Mouse (Mus musculus) lung, postnatal 10 days (tissue): ENCODE results near the gene Oxld1.

Experiments used
- DNase-seq: peaks from one replicate; pipeline ENCODE4 v3.0.0; 2021

Gene Oxld1

DNA sequence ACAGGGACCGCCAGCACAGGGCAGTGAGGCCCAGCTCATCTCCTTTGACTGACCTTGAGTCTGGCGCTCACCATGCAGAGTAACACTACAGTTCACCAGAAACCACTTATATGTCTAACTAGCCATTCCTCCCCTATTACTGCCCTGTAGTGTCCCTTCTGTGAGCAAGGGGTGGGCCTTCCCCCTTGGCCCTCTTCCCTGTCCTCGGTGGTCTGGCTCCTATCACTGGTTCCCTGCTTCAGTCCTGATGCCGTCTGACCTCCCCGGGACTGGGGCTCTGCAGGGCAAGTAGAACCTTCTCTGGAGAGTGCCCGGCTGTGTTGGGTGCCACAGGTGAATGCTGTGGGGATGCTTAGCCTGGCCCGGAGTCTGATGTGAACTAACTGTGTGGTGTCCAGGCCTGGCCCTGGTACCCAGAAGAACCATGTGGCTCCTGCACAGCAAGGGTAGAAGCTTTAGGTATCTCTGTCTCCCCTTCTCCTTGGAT lies 25.6 kb upstream of the Oxld1 start:
- no peak for DNase-seq

- no peak for DNase-seq
Measured at GRCm38 (mm10) chr11:120472052-120472451, 14.2 kb upstream of the Oxld1 start.

DNA sequence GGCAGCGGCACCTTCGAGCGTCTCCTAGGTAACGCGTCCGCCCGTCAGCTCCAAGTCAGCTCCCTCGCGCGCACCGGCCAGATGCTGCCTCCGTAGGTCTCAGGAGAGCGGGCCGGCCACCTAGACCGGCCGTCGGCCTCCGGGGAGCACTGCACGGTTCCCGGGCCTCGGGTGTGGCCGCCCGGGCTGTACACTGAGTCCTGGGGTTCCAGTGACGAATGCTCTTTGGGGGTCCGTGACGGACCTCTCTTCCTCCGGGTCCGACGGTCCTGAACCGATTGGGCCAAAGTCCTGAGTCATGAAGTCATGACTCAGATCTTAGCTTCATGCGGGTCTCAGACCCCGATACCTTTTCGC lies 9.8 kb upstream of the Oxld1 start:
- DNase-seq = no peak

DNA sequence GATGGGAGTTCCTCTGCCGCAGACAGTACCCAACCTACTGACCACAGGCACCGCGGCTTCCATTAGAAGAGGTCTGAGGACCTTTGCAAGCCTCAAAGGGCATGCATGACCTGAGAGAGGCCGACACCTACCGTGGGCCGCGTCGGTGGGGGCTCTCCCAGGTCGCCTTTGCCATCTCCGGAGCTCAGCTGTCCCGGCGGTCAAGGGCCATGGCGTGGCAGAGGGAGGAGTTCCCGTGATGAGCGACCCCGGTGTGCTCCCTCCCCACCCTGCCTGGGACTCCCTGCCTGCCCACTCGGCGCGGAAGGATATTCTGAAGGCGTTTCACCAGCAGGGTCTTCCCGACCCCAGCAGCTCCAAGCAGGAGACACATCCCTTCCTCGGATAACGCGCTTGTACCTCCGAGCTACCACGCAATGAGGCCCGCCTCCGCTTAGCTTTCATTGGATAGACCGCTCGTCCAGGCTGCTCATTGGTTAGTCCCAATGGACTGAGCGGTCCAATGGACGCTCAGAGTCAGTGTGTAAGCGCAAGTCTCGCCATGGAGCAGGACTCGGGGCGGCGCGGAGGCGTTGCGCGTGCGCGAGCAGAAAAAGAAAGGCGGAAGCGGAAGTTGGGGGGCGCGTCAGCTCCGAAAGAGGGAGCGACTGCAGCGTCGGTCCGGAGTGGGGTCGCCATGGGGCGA lies 9.3 kb upstream of the Oxld1 start, which contains the start of gene Arl16:
Gene Arl16 (minus strand): TSS at position 557 of the 685 bp plus-strand sequence.
- peak; percentile 98 for DNase-seq

- DNase-seq = no peak
Measured at GRCm38 (mm10) chr11:120465521-120465920, 7.7 kb upstream of the Oxld1 start.

- DNase-seq = no peak
Measured at GRCm38 (mm10) chr11:120464365-120464764, 6.5 kb upstream of the Oxld1 start.

- no peak for DNase-seq
Measured at GRCm38 (mm10) chr11:120463536-120463935, 5.7 kb upstream of the Oxld1 start.

GRCm38 (mm10) chr11:120458847-120459597 lies 1.2 kb upstream of the Oxld1 start:
- DNase-seq = no peak

DNA sequence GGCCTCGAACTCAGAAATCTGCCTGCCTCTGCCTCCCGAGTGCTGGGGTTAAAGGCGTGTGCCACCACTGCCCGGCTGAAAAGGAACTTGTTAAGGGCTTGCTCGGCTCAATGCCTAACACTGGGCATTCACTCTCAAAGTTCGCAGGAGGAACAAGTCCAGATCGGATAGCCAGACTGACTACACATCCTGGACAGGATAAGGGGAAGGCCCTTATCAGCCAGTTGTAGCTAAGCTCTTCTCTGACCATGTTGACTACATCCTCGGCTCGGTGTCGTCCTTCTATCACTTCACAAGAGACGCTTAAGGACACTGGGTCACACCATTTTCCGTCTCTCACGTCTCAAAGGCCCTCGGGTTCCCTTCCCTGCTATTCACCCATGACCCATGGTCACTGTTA lies 498 bp downstream of the Oxld1 start:
- no peak for DNase-seq

DNA sequence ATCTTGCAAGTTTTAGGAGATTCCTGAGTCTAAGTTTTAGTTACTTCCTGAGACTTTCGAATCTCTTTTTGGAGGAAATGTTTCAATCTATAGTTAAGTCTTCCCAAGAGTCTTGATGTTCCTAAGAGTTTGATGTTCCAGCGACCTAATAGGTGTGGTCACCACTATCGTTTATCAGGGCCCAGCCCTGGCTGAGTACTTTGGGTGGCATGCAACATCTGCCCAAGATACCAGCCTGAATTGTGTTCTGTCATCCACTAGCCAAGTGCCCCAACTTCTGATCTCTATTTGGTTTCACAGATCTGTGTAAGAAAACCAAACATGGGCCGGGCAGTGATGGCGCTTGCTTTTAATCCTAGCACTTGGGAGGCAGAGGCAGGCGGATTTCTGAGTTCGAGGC lies 2.5 kb downstream of the Oxld1 start:
- no peak for DNase-seq

DNA sequence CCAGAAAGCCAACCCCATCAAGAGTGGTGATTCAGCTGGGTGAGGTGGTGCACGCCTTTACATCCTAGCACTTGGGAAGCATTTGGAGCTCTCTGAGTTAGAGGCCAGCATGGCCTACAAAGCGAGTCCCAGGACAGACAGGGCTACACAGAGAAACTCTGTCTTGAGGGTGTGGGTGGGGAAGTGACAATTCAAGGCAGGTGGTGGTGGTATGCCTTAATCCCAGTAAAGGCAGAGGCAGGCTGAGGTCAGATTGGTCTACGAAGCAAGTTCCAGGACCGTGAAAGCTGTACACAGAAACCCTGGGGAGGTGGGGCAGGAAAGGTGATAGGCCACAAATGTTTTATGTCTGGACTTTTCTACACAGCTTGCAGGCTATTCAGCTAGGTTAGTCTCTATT lies 2.9 kb downstream of the Oxld1 start:
- no peak for DNase-seq

GRCm38 (mm10) chr11:120453306-120453705 lies 4.6 kb downstream of the Oxld1 start, which contains the start of gene Pde6g:
TSS of gene Pde6g (minus strand) at chr11:120453500.
- no peak for DNase-seq

GRCm38 (mm10) chr11:120452246-120452645 lies 5.6 kb downstream of the Oxld1 start:
- DNase-seq = no peak

DNA sequence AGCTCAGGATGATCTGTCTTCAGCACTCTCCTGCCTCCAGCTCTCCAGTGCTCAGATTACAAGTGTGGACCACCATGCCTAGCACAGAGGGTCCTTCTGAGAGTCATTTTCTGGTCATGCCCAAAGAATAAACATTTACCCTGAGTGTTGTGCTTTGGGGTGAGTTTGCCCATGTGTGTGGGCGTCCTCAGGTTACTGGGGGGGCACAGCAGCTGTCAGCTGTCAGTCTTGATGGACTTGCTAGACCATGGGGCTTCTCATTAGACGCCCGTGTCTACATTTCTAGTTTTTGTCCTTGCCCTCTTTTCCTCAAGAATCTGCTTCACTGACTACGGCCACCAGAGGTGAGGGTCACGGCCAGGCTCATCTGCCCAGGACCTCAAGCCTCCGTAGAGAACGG lies 10.7 kb downstream of the Oxld1 start:
- DNase-seq = no peak

DNA sequence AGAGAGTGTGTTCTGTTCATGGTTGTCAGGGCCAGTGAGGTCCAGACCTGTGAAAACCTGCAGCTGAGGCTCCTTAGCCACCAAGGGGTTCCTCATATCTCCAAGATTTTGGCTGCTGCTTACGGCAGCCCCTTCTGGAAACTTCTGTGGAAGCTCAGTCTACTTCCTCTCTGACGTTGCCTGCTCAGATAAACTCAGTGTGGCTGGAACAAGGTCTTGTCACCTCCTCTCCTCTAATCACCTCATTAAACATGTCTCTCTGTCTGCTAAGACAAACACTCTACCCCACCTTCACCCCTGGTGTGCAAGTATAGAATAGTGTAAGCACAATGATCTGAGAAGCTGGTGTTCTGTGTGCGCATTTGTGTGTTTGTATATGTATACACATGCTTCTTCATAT lies 12.4 kb downstream of the Oxld1 start:
- DNase-seq = no peak

DNA sequence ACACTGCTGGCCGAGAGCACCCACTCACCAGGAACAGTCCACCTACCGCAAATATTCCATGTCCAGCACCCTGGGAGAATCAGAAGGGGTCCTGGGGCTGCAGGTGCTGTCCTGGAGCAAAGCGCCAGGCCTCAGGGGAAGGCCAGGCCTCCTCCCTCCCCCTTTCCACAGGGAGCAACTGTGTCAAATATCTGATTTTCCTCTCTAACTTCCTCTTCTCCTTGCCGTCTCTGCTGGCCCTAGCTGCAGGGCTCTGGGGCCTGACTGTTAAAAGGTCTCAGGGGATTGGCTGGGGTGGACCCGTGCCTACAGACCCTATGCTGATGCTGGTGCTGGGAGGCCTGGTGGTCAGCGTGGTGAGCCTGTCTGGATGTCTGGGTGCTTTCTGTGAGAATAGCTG lies 13.8 kb downstream of the Oxld1 start:
- DNase-seq = no peak

GRCm38 (mm10) chr11:120442765-120443280 lies 15.0 kb downstream of the Oxld1 start:
- DNase-seq = no peak

DNA sequence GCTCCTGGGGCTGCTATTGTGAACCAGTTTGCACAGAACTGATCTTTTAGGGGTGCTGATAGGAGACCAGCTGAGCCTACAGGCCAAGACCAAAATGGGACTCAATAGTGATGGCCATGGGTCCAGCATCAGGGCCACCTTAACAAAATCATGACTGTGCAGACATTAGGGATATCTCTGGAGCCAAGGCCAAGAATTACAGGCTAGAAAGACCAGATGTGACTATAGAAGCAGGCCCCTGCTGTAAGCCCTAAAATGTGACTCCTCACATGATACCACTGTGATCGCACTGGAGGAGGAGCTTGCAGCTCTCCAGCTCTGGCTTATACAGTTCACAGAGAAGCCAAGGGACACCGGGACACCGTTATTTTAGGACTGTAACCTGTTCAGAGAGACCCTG lies 15.5 kb downstream of the Oxld1 start, which contains the start of gene Tspan10:
Gene Tspan10 (plus strand): TSS at position 301 of the 400 bp plus-strand sequence.
- DNase-seq = no peak

GRCm38 (mm10) chr11:120437857-120438385 lies 19.9 kb downstream of the Oxld1 start:
- DNase-seq = no peak

GRCm38 (mm10) chr11:120437152-120437856 lies 20.6 kb downstream of the Oxld1 start, which contains the start of gene Nploc4:
TSS of gene Nploc4 (minus strand) at chr11:120437708.
- peak; percentile 94 for DNase-seq

DNA sequence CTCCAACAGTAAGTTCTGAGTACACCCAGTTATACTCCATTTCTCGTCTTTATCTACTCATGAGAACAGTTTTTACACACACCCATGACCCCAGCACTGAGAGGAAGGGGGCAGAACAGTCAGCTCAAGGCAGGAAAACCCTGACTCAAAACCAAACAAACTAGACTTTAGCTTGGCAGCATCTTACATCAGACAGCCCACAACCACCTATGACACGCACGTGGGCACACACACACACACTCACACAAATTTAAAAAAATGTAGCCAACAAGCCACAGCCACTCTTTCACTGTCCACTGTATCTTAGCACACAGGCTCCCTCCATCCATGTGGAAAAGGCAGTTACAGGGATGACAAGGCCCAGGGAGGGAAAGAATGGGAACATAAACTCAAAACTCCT lies 31.1 kb downstream of the Oxld1 start:
- no peak for DNase-seq

GRCm38 (mm10) chr11:120423569-120424295 lies 34.1 kb downstream of the Oxld1 start:
- peak; percentile 64 for DNase-seq
